Mouse (Mus musculus) kidney, adult 2 months (tissue): Measurements from ENCODE around the gene 1700129C05Rik. TPM values are rescaled to one million over a fixed set of nuclear protein-coding genes. Genes with fewer than 3 reads are reported as not detected.

Experiments
- DNase-seq: peaks from one replicate; pipeline ENCODE4 v3.0.0; 2021
- H3K27ac ChIP-seq: fragments of 200-500 bp; 2 replicates; pipeline ENCODE4 v1.5.1; 2012; ENCODE audit warnings: low read depth, low read length, control low read depth, inconsistent platforms; ENCODE audit not compliant: insufficient read depth
- H3K27me3 ChIP-seq: fragments of 200-500 bp; replicated peaks from 2 replicates; pipeline ENCODE4 v1.6.1; 2012; ENCODE audit warnings: mild to moderate bottlenecking, moderate library complexity, low read length, inconsistent platforms; ENCODE audit not compliant: control insufficient read depth, insufficient read depth
- H3K36me3 ChIP-seq: fragments of 200-500 bp; 2 replicates; pipeline ENCODE4 v1.6.1; 2012; ENCODE audit warnings: mild to moderate bottlenecking, moderate library complexity, low read length, inconsistent platforms; ENCODE audit not compliant: control insufficient read depth, insufficient read depth
- H3K4me1 ChIP-seq: fragments of 200-500 bp; 2 replicates; pipeline ENCODE4 v1.6.1; 2011; ENCODE audit warnings: low read length; ENCODE audit not compliant: control insufficient read depth, insufficient read depth
- H3K4me3 ChIP-seq: fragments of 200-500 bp; 2 replicates; pipeline ENCODE4 v1.5.1; 2011; ENCODE audit warnings: mild to moderate bottlenecking, low read depth, low read length, control low read depth; ENCODE audit not compliant: insufficient read depth
- CTCF ChIP-seq: fragments of 200-500 bp; conservative IDR thresholded peaks from 2 replicates; pipeline ENCODE4 v1.5.1; 2011; ENCODE audit warnings: low read depth, mild to moderate bottlenecking, control low read depth, low read length, moderate library complexity, mixed read lengths; ENCODE audit not compliant: insufficient read depth, insufficient read length
- POLR2A ChIP-seq: fragments of 200-500 bp; IDR thresholded peaks from one replicate; pipeline ENCODE4 v1.6.1; 2011; ENCODE audit warnings: low read depth, low read length, control low read depth
- WGBS: fragments of 180-500 bp; shearing (Covaris S2); methylation state at CpG from one replicate; pipeline ENCODE4 v1.1.7; 2018; 5-methylcytosine and 5-hydroxymethylcytosine counted together
- polyA plus RNA-seq: library from polyadenylated mRNA; depleted of rRNA; stranded (reverse); fragments of >200 nt; gene quantifications from 2 replicates; pipeline ENCODE4 v1.2.3, GENCODE M21; 2012; rRNA removed

The 1700129C05Rik gene
- polyA plus RNA-seq: 0.24 TPM in 1 of 2 replicates, not detected in the other

DNA sequence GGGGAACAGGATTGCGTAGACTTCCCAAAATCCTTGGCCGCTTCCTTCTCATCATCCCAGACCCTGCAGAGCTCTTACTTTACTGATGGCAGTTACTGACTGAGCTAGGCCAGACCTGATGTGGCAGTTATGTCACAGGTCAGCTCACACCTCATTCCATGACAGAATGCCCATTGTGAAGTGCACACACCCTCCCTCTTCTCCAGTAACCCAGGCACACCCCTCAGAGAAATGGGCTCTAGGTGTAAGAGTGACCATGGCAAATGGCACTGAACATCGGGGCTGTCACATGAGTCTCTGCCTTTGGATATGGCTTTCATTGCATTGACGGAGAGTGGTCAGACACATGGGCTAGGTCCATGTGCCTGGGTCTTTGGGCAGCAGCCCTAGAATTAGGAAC is at the start of gene 1700129C05Rik:
TSS of gene 1700129C05Rik (minus strand) at position 101 of the 400 bp plus-strand sequence.
- Histone ChIP-seq H3K27me3 (no peaks in the 10 kb centered on the region), H3K36me3 (no peaks in the 10 kb centered on the region), H3K4me3 (no peak within 1 kb of the TSS), H3K4me1 (no peaks in the 10 kb centered on the region), H3K27ac (no peak within 1 kb of the TSS)
- DNase-seq: no peak
- TF ChIP-seq CTCF: no peak
- no peak for TF ChIP-seq POLR2A
- 95% methylated on average over 4 of the region's 4 CpGs for WGBS

DNA sequence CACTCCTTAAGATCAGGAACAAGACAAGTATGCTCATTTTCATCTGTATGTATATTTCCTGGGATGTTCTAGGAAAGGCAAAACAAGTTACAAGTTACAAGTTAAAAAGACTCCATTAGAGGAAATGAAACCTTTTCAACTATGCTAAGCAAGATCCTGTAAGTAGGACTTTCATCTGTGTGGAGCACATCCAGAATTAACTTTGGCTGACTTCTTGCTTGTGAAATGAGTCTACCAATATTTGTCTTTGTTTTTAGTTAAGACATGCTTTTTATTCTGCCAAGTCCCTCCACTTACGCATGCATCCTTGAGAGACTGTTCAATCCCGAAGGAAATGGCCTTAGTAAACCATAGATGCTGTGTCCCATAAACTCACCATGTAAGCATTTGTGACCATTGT is 43.4 kb upstream of the 1700129C05Rik start:
- H3K4me3 ChIP-seq: no peak overlapping the region
- H3K4me1 ChIP-seq: no peaks in the 10 kb centered on the region
- DNase-seq: no peak
- H3K36me3 ChIP-seq: no peaks in the 10 kb centered on the region
- H3K27me3 ChIP-seq: no peaks in the 10 kb centered on the region
- TF ChIP-seq CTCF (no peak), POLR2A (no peak)
- H3K27ac ChIP-seq: no peak overlapping the region
- WGBS: 90% methylated on average over 2 of the region's 2 CpGs

DNA sequence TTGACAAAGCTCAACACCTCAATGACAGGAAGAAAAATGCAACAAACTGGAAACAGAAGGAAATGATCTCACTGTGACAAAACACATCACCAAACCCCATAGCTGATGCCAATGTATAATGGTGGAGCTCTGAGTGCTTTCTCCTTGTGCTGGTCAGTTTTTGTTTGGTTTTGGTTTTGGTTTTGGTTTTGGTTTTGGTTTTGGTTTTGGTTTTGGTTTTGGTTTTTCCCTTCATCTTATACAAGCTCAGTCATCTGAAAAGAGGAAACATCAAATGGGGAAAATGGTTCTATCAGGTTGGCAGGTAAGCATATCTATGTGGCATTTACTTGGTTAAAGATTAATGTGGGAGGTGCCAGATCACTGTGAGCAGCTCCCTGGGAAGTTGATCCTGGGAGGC is 42.8 kb upstream of the 1700129C05Rik start:
- DNase-seq: no peak
- no peaks in the 10 kb centered on the region for H3K36me3 ChIP-seq
- no peaks in the 10 kb centered on the region for H3K4me1 ChIP-seq
- H3K27me3 ChIP-seq: no peaks in the 10 kb centered on the region
- H3K4me3 ChIP-seq: no peak overlapping the region
- H3K27ac ChIP-seq: no peak overlapping the region
- no peak for TF ChIP-seq CTCF
- TF ChIP-seq POLR2A: no peak

DNA sequence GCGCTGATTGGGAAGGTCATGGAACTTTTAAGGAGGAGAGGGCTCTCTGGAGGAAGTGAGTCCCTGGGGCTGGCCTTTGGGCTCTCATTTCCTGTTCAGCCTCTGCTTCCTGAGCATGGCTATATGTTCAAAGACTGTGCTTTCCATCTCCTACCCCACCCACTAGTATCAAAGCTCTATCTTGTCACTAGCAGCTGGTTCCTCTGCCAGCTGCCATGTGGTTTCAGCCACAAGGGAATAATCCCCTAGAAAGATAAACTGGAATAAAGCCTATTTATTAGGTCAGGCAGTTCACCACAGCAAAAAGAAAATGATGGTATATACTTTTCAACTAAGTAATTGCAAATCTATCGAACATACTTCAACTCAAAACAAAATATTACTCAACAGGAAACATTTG is 40.0 kb upstream of the 1700129C05Rik start:
- H3K4me3 ChIP-seq: no peak overlapping the region
- H3K36me3 ChIP-seq: no peaks in the 10 kb centered on the region
- WGBS: 73% methylated on average over 2 of the region's 2 CpGs
- H3K27ac ChIP-seq: no peak overlapping the region
- no peak for DNase-seq
- no peak for TF ChIP-seq POLR2A
- no peak for TF ChIP-seq CTCF
- no peaks in the 10 kb centered on the region for H3K4me1 ChIP-seq
- no peaks in the 10 kb centered on the region for H3K27me3 ChIP-seq

DNA sequence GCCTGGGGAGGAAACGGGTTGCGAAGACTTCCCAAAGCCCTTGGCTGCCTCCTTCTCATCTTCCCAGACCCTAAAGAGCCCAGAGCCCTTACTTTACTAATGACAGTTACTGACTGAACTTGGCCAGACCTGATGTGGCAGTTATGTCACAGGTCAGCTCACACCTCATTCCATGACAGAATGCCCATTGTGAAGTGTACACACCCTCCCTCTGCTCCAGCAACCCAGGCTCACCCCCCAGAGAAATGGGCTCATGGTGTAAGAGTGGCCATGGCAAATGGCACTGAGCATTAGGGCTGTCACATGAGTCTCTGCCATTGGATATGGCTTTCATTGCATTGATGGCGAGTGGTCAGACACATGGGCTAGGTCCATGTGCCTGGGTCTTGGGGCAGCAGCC is 36.0 kb upstream of the 1700129C05Rik start, which contains the start of gene Gm5142:
TSS of gene Gm5142 (minus strand) at position 101 of the 400 bp plus-strand sequence.
- Histone ChIP-seq H3K36me3 (no peaks in the 10 kb centered on the region), H3K27me3 (no peaks in the 10 kb centered on the region), H3K4me1 (no peaks in the 10 kb centered on the region), H3K27ac (no peak within 1 kb of the TSS), H3K4me3 (no peak within 1 kb of the TSS)
- no peak for DNase-seq
- no peak for TF ChIP-seq POLR2A
- TF ChIP-seq CTCF: no peak
- WGBS: 89% methylated on average over 3 of the region's 3 CpGs

DNA sequence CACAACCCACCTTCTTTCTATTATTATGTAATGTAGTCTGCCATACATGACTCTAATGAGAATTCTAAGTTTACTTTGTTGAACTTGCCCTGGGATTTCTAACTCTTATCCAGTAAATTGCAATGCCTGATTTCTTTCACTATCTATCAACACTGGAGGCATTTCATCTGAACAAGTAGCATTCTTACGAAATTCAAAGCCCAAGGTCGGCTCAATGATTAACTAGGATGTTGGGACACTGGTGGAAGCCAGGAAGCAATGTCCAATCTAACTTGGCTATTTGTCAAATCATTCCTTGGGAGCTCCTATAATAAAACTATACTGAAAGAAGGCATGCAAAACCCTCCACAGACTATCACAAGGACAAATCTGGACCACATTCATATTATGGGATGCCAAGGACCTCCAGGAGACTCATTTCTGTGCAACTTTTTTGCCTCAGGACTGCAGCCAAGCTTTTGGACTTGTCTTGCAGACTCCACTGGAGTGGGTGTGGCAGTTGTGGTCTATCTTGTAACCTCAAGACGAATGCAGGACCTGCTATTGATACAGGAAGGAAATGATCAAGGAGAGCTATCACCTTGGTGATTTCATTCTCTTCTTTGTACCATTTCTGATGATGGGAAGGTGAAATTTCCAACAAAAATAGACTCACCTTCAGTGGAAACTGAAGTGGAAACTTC is 14.5 kb upstream of the 1700129C05Rik start:
- DNase-seq: peak; percentile 90
- Histone ChIP-seq H3K27me3 (no peaks in the 10 kb centered on the region), H3K27ac (no peak overlapping the region), H3K4me3 (no peak overlapping the region), H3K4me1 (peaks cover 7% of the 10 kb centered on the region; the same call in 1 of the 2 replicates), H3K36me3 (no peaks in the 10 kb centered on the region)
- 19% methylated on average over 3 of the region's 3 CpGs for WGBS
- no peak for TF ChIP-seq CTCF

DNA sequence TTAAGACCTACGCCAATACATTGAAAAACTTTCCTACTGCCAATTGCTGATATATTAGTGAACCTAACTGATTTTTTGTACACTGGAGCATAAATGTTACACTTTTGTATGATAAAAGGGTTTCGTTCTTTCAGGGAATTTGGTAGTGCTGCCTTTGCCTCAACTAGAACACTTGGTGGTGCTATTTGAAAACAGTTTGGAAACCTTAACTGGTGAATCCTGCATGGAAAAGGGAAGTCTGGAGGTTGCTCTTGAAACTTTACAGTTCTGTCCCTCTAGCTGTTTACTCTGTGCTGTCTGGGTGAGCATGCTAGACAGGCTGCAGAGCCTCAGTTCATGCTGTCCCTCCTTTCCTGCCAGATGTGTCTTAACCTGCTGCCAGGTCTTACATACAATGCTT is 12.9 kb upstream of the 1700129C05Rik start:
- H3K36me3 ChIP-seq: no peaks in the 10 kb centered on the region
- H3K27me3 ChIP-seq: no peaks in the 10 kb centered on the region
- H3K4me1 ChIP-seq: peaks cover 7% of the 10 kb centered on the region; the same call in 1 of the 2 replicates
- WGBS: 72% methylated on average over 2 of the region's 2 CpGs
- H3K27ac ChIP-seq: no peak overlapping the region
- TF ChIP-seq CTCF: peak; percentile 30; the same call in 1 of the 2 replicates
- TF ChIP-seq POLR2A: no peak
- H3K4me3 ChIP-seq: no peak overlapping the region
- peak; percentile 38 for DNase-seq
